Mouse (Mus musculus): Measurements from ENCODE around the gene Gm49721.
A peak's percentile ranks its signal among the peaks of the same experiment; 100 is the strongest.
"Not testable (repeated sequence)": the region's sequence is repeated elsewhere in the genome, so short reads cannot be mapped to it uniquely, and the experiment has no call there.

Gm49721 gene

DNA sequence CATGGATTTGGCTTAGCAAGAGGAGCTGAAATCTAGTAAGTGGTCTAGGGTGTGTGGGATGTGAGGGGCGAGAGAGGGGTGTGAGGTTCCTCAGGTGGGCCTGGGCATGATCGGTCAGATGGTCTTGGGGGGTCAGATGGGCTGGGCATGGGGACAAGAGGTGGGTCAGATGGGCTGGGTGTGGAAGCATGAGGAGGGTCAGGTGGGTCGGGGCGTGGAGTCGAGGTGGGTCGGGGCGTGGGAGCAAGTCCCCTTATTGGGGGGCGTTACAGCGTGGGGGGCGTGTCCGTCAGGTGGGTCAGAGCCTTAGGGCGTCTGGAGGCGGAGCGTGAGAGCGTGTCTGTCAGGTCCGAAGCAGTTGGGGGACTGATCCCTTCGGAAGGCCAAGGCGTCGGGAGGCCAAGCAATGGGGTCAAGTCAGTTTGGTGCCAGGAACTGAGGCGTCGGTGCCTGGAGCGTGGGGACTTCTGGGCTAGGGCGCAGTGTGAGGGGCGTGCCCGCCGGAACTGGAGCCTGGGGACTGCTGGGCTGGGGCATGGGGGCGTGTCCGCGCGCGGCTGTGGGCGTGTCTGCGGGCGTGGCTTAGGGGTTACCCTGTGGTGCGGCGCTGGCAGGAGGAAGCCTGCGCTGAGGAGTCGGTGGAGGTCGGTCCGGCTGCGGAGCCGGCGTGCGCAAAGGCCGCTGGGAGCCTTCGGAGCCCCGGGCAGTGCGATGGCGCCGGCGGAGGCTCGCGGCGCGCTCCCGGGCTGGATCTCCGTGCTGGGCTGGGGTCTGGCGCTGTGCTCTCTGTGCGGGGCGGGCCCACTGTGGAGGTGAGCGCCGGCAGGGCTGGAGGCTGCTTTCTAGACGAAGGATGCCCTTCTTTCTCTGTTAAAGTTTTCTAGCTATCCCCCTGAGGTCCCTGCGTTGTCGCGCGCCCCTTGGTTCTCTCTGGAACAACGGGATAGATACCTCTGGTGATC is at the start of gene Gm49721:
Gm49721 (plus strand) TSS at position 618 of the 962 bp plus-strand sequence.
- peak within 1 kb of the TSS; percentile 76 for H3K4me3 ChIP-seq (replicated peaks; ENCODE audit: low read length)
- H3K36me3 ChIP-seq (ENCODE audit: insufficient read depth, low read length); H3K9me3 ChIP-seq (ENCODE audit: low read length); H3K27me3 ChIP-seq (ENCODE audit: insufficient read depth, low read length); H3K4me1 ChIP-seq (replicated peaks; ENCODE audit: low read depth, low read length): not testable (repeated sequence)

DNA sequence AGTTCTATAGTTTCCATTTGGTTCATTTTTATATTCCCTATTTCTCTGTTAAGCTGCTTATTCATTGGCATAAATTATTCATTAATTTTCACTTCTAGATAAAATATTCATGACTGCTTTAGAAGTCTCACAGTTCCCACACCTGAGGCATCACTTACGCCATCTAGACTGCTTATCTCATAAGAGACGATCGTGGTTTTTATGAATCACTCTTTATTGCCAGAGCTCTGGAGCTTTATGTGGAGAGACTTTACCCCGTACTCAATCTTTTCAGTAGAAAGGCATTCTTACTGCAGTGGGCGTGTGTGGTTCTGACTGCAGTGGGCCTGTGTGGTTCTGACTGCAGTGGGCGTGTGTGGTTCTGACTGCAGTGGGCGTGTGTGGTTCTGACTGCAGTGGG is 47.1 kb upstream of the Gm49721 start:
- not testable (repeated sequence) for H3K4me1 ChIP-seq (replicated peaks; ENCODE audit: low read depth, low read length); H3K27me3 ChIP-seq (ENCODE audit: insufficient read depth, low read length); H3K36me3 ChIP-seq (ENCODE audit: insufficient read depth, low read length); H3K4me3 ChIP-seq (replicated peaks; ENCODE audit: low read length)
- peaks cover 11% of the 10 kb centered on the region; the same call in 1 of the 2 replicates for H3K9me3 ChIP-seq (ENCODE audit: low read length)

DNA sequence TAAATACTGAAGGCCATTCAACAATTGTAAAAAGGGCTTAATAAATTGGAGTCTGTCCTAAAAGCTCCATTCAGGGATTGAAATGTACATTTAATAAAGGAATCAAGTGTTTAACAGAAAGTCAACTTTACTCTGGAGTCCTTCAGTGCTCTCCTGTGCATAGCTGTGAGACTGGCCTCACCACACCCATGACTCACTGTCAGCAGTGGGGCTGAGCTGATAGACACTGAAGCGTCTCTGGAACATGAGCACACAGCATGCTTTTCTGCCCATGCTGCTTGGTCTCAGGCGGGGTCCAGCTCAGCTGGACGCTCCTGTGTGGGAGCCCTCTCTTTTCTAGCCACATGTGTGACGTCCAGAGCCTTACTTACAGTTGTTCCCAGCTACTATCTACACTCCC is 36.1 kb upstream of the Gm49721 start:
- not testable (repeated sequence) for H3K9me3 ChIP-seq (ENCODE audit: low read length); H3K27me3 ChIP-seq (ENCODE audit: insufficient read depth, low read length); H3K4me3 ChIP-seq (replicated peaks; ENCODE audit: low read length); H3K4me1 ChIP-seq (replicated peaks; ENCODE audit: low read depth, low read length); H3K36me3 ChIP-seq (ENCODE audit: insufficient read depth, low read length)

DNA sequence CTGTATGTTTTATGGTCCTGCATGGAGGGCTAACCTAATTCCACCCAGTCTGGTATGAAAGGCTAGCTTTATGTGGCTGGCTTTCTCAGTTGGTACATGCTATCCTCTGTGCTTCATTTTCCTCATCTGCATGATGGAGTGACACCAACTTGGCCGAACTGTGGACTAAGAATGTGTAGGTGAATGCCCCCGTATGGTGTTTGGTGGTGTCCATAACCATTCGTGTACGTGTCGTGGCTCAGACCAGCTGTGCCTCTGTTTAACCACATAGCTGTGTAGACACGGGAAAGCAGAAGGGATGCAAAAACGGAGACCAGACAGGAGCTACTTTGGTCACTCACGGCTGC is 31.1 kb upstream of the Gm49721 start:
- H3K4me3 ChIP-seq (replicated peaks; ENCODE audit: low read length), result peak overlapping the region; percentile 77; the same call in 1 of the 2 replicates
- not testable (repeated sequence) for H3K4me1 ChIP-seq (replicated peaks; ENCODE audit: low read depth, low read length); H3K27me3 ChIP-seq (ENCODE audit: insufficient read depth, low read length); H3K9me3 ChIP-seq (ENCODE audit: low read length); H3K36me3 ChIP-seq (ENCODE audit: insufficient read depth, low read length)

DNA sequence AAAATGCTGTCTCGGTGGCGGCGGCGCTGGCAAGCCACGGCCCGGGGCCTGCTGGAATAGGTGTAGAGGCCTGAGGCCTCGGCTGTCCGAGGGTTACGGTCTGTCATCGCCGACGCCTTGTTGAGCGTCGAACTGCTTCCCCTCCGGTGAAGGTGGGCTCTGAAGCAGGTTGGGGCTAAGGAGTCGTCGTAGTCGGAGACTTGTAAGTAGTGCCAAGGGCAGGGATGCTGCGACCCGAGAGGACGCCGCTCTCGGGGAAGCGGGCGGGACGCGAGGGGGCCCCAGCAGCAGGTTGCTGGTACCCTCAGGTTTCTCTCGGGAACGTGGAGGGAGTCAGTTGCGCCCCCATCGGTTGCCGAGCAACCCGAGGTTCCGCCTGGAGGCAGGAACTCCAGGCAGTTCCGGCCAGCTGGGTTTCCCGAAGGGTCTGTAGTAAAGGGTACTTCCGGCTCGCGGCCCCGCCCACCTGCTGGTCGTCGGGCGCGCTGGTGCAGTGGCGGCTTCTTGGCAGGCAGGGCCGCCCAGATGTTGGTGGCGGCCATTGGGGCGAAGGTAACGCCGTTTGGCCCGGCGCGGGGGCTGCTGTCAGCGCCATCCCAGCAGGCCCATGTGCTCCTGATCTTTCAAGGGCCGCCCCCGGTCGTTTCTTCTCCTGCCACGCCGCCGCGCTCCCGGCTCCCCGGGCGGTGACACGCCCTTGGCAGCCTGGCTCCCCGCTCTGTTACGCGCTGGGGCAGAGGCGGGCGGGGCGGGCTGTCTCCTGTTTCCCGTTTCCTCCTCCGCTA is 30.5 kb upstream of the Gm49721 start, which contains the start of gene Rsph3b:
Rsph3b (minus strand) TSS at position 699 of the 785 bp plus-strand sequence.
- H3K9me3 ChIP-seq (ENCODE audit: low read length); H3K36me3 ChIP-seq (ENCODE audit: insufficient read depth, low read length); H3K27me3 ChIP-seq (ENCODE audit: insufficient read depth, low read length); H3K4me1 ChIP-seq (replicated peaks; ENCODE audit: low read depth, low read length): not testable (repeated sequence)
- peak within 1 kb of the TSS; percentile 77 for H3K4me3 ChIP-seq (replicated peaks; ENCODE audit: low read length)

DNA sequence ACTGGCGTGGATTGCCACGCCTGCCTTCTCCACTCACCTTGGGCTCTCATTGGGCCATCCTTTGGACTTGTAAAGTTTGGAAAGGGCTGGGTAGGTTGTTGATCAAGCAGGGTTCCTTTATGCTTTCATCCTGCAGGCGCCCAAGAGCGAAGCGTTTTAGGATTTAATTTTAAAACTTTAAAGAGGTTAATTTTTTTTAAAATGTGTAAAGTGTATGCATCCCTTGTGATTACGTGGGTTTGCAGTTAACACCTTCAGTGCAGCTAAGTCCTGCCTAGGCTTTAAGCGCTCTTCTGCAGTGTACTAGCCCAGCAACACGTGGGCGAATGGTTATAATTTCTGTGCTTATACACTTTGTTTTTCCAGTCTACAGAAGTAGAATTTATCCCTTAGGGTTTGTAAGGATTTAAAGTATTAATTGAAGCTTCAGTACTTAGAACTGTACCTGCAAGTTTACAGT is 29.9 kb upstream of the Gm49721 start:
- H3K4me3 ChIP-seq (replicated peaks; ENCODE audit: low read length), result peak overlapping the region; percentile 77
- H3K36me3 ChIP-seq (ENCODE audit: insufficient read depth, low read length); H3K27me3 ChIP-seq (ENCODE audit: insufficient read depth, low read length); H3K4me1 ChIP-seq (replicated peaks; ENCODE audit: low read depth, low read length); H3K9me3 ChIP-seq (ENCODE audit: low read length): not testable (repeated sequence)

DNA sequence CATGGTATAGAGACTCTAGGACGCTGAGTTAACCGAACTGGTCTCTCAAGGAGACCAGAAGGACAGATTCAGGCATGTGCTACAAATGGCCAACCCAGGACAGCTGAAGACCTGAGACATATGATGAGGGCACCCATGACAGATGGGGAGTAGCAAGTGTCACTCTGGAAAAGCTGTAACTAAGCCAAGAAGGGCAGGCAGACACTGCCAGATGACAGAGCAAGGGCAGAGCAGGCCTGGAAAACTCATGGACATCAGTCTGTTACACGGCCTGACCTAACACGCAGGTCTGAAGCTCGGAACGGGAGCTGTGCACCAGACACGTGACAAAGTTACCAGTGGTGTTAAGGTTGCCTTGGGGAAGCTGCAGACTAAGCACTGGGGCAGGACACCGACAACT is 19.8 kb upstream of the Gm49721 start:
- not testable (repeated sequence) for H3K36me3 ChIP-seq (ENCODE audit: insufficient read depth, low read length); H3K4me3 ChIP-seq (replicated peaks; ENCODE audit: low read length); H3K9me3 ChIP-seq (ENCODE audit: low read length); H3K27me3 ChIP-seq (ENCODE audit: insufficient read depth, low read length); H3K4me1 ChIP-seq (replicated peaks; ENCODE audit: low read depth, low read length)

DNA sequence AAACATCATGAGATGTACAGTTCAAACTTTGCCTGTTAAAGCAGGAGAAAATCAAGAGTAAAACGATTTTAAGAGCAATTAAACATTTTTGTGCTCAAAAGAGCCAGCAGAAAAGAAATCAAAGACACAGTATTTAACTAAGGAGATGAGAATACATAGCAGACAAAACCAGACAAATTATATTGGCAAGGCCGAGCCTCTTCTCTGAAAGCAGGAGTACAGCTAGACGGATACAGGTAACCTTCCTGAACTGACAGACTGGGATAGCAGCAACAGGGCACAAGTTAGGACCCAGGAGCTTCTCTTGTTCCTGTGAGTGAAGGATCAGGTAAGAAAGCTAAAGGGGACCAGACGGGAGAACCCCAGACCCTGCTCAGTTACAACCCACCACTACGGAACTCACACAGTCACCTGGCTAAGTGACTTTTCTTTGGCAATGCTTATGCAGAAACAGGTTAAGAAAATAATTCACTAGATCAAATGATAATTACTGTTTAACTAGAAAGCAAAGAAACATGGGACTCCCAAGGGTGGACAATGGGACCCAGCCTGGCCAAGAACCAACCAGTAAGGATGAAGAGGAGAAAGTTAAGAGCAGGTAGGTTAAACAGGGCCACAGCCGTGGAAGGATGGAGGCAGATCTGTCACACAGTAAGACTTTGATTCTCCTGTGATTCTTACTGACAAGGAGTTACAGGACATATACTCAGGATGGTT is 19.0 kb upstream of the Gm49721 start:
- not testable (repeated sequence) for H3K36me3 ChIP-seq (ENCODE audit: insufficient read depth, low read length); H3K9me3 ChIP-seq (ENCODE audit: low read length); H3K27me3 ChIP-seq (ENCODE audit: insufficient read depth, low read length); H3K4me1 ChIP-seq (replicated peaks; ENCODE audit: low read depth, low read length)
- 0 out of 2 replicates have a peak overlapping the region, but pooled peaks have one; percentile 48 for H3K4me3 ChIP-seq (replicated peaks; ENCODE audit: low read length)

DNA sequence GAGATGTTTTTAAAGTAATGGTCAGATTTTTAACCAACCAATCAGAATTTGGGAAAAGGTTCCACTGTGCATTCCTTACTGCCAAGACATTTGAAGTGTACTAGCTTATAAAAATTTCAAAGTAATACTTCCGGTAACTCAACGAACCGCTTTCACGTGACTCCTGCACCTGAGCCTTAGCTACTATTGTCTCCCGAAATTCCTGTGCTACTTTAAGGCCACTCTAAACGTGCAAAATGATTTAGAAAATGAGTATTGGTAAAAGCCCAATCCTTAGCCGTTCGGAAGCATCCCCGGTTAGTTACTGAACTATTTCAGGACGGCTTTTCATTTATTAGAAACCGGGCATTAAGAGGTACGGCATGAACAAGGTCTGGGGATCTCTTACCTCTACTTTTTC is 18.4 kb upstream of the Gm49721 start:
- H3K27me3 ChIP-seq (ENCODE audit: insufficient read depth, low read length); H3K9me3 ChIP-seq (ENCODE audit: low read length); H3K4me1 ChIP-seq (replicated peaks; ENCODE audit: low read depth, low read length): not testable (repeated sequence)

DNA sequence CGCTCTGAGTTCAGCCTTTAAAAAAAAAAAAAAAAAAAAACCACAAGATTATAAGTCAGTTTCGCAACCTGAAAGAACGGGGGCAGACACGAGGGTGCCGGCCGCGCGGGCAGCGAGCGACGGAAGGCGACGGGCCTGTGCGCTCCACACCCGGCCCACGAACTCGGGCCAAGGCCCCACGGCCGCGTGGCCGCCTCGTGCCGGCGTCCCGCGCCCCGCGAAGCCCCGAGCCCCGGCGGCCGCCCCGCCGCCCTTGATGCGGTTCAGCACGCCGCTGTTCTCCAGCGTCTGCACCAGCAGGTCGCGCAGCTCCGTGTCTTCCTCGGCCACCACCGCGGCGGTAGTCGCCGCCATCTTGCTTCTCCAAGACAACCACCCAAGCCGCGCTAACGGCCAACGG is 17.9 kb upstream of the Gm49721 start, which contains the start of gene Tagap1:
Tagap1 (minus strand) TSS at position 381 of the 400 bp plus-strand sequence.
- not testable (repeated sequence) for H3K27me3 ChIP-seq (ENCODE audit: insufficient read depth, low read length); H3K9me3 ChIP-seq (ENCODE audit: low read length); H3K36me3 ChIP-seq (ENCODE audit: insufficient read depth, low read length); H3K4me1 ChIP-seq (replicated peaks; ENCODE audit: low read depth, low read length)
- peak within 1 kb of the TSS; percentile 53; the same call in 1 of the 2 replicates for H3K4me3 ChIP-seq (replicated peaks; ENCODE audit: low read length)

More for the DNA sequence above, 18.4 kb upstream of the Gm49721 start:
- H3K4me3 ChIP-seq (replicated peaks; ENCODE audit: low read length); H3K36me3 ChIP-seq (ENCODE audit: insufficient read depth, low read length): not testable (repeated sequence)

DNA sequence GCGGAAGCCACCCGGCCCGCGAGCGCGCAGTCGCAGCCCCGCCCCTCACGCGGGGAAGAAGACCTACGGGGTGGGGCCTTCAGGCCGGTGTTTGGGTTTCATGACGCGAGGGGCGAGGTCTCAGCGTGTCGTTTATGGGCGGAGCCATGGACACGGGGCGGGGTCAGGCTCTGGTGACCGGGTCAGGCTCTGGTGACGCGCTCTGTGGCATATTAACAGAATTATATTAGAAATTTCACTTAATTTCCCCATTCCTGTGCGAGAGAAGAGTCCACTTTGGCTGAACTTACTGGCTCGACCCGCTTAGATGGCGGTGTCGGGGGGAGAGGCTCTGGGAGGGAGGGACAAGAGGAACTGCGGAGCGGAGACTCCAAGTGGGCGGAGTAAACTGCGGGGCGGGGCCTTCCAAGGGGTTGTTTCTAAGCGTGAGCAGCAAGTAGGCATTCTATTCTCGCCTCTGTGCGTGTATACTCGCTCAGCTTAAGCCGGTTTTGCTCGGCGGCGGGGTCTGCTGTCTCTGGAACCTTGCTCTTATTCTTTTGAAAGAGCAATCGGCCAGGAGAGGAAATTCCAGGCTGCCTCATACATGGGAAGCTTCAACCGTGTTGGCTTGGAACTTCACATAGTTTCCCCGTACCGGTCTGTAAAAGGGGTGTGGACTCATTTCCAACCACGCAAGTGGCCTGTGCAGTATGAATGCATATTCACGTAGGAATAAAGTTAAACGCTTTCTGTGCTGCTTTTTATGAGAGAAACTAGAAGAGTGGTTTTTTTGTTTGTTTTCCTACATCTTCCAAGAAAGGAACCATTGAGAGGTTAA is 17.3 kb upstream of the Gm49721 start:
- H3K27me3 ChIP-seq (ENCODE audit: insufficient read depth, low read length); H3K36me3 ChIP-seq (ENCODE audit: insufficient read depth, low read length); H3K4me1 ChIP-seq (replicated peaks; ENCODE audit: low read depth, low read length); H3K9me3 ChIP-seq (ENCODE audit: low read length): not testable (repeated sequence)
- peak overlapping the region; percentile 53; the same call in 1 of the 2 replicates for H3K4me3 ChIP-seq (replicated peaks; ENCODE audit: low read length)

DNA sequence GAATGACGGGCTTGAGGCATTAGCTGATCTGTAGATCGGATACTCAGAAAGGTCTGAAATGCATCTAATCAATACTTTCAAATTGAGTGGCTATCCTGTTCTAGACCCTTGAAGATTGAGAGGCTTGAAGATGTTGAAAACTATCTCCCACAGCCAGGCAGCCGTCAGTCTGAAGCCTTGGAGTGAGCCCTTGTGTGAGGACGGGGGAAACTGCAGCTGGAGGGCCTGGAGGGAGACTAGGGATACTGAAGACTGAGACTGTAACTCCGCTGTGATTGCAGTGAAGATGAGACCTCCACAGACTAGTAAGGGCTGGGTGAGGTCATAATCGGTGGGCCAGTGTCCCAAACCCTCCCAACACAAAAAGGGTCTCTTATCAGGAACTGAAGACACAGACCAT is 16.4 kb upstream of the Gm49721 start:
- not testable (repeated sequence) for H3K9me3 ChIP-seq (ENCODE audit: low read length)

DNA sequence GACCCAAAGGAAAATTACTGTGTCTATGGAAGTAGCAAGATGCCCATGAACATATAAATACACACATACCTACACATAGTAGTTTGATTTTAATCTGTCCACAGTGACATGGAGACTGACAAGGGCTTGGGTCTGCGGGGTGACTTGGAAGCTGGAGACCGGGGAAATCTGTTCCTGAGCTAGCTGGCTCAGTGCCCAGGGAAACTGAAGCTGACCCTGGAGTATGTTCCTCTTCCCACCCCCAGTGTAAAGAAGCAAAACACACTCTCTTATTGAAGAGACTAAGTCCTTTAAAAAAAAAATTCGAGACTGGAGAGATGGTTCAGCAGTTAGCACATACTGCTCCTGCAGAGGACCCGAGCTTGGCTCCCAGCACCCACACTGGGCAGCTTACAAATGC is 15.8 kb upstream of the Gm49721 start:
- H3K9me3 ChIP-seq (ENCODE audit: low read length); H3K4me3 ChIP-seq (replicated peaks; ENCODE audit: low read length); H3K4me1 ChIP-seq (replicated peaks; ENCODE audit: low read depth, low read length); H3K36me3 ChIP-seq (ENCODE audit: insufficient read depth, low read length); H3K27me3 ChIP-seq (ENCODE audit: insufficient read depth, low read length): not testable (repeated sequence)

More for the DNA sequence above, 16.4 kb upstream of the Gm49721 start:
- not testable (repeated sequence) for H3K36me3 ChIP-seq (ENCODE audit: insufficient read depth, low read length); H3K4me3 ChIP-seq (replicated peaks; ENCODE audit: low read length); H3K27me3 ChIP-seq (ENCODE audit: insufficient read depth, low read length); H3K4me1 ChIP-seq (replicated peaks; ENCODE audit: low read depth, low read length)
